Mouse (Mus musculus) mouse trophoblast stem cell (cell line): ENCODE results near the gene Zbtb5.
"Not testable (repeated sequence)": the region's sequence is repeated elsewhere in the genome, so short reads cannot be mapped to it uniquely, and the experiment has no call there.

Experiments used
- in situ Hi-C, 2 experiments: fragments of 300-500 bp; cut with MseI, MboI; formaldehyde crosslinking; loops; 2 replicates in 1 of 2; 3 replicates in 1 of 2; pipeline ENCODE4 v1.15.1; 2025

The Zbtb5 gene

DNA sequence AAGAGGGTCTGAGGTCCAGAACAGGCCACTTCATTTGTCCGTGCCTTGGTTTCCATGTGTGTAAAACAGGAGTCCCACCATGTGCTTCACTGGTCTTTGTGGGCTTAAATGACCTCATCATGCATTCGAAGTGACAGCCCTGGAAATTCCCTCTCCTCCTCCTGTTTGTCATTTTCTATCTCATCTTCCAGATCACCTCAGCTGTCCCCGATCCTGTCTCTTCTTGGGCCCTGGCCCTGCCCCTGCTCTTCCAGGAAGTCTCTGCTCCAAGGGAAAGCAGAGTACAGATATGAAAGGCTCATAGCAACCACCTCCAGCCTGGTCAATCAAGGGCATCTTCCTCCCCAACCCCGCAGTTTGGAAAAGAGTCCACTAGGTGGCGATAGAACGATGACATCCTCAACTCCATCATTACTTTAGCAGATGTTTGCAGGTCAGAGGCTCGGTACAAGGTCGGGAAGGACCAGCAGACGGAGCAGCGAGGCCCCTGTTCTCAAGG is 41.6 kb downstream of the Zbtb5 start:
- in situ Hi-C loops = no loop called here

DNA sequence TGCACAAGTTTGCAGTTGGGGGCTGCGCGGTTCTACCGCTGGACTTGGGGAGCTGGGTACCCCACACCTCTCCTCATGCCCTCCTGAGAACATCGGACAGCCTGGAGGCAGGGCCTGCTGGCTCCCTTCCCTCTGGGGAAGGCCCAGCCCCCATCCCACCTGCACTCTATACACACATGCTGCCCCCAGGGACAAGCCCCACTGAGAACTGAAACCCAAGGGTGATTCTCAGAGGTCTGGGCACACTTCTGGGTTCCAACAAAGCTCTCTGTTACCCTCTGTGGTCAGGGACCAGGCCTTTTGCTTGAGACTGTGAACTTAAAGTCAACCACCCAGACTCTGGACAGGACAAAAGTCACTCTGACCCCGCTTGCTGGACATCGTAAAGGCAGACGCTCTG is 42.2 kb downstream of the Zbtb5 start:
- in situ Hi-C loops = no loop called here

DNA sequence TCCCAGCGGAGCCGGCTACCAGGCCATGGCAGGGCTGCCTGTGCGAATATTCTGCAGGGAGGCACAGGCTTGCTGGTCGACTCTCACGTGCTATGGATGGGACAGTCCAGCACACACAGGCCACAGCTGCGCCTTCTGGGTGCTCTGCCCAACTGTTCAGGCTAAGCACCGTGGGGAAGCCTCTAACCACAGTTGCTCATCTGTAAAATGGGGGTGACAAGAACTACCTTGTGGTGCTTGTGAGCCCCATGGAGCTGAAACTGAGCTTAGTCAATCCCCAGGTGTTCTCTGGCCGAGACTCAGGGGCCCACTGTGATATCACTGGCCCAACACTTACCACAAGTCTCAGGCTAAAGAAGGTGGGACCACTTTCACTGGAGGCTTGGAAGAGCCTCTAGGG is 44.8 kb downstream of the Zbtb5 start:
- in situ Hi-C loops = no loop called here

DNA sequence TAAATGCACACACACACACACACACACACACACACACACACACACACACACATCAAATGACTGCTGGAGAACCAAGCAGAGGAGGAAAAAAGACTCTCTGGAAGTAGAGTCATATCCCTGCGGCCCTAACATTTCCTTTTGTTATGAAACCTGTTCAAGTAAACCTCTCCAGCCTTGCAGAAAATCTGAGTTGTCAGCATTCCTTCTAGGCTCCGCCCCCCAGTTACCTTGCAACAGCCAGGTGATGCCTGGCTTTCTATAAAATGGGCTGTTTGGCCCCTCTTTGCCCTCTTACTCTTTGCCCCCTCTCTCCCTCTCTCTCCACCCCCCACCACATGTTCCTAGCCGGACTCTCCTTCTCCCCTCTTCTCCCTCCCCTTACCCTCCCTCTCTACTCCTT is 46.5 kb downstream of the Zbtb5 start:
- in situ Hi-C loops = no loop called here

DNA sequence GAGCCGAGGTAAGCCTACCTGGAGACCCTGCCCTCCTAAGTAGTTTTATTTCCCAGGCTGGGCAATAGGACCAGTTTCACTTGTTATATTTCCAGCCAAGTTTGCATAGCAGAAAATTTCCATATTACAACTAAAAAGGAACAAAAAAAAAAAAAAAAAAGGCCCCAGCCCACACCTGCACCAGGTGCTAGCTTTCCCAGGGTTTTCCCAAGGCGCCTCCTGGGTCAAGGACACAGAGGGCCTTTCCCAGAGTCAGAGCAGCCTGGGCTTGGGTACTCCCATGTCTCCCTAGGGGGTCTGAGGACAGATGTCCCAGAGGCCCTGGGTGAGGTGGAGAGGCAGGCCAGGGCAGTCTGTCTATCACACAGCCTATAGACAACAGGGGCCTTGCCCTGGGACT is 47.0 kb downstream of the Zbtb5 start:
- in situ Hi-C loops = no loop called here

DNA sequence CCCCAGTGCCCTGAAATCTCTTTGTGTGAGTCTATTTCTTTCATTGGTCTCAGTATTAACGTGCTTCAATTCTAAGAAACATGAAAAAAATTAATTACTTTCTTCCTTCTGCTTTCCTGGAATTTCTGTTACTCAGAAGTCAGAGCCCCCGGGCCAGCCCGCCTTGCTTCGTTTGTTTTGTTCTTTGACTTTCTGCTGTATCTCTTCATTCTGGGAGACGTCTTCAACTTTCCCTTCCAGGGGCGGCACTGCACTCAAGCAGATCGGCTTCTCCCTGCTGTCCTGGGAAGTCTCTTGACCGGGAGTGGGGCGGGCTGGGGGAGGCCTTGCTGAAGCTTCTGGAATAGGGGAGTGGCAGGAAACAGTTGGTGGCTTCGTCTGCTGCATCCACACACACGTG is 49.1 kb downstream of the Zbtb5 start:
- in situ Hi-C loops = no loop called here

DNA sequence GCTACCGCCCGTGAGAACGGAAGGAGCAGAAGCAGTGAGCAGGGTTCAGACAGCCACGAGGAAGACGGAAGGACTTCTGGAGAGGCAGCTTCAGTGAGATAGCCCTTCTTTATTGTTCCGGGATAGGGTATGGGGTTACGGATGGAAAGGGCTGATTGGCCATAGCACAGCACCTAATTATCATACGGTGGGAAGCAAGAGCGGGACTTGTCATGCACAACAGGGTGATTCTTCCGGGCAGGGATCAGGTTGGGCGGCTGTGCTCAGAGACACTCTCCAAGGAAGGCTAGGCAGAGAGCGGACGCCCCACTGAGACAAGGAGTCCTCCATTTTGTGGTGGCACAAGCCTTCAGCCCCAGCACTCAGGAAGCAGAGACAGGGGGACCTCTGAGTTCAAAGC is 53.0 kb downstream of the Zbtb5 start:
- in situ Hi-C loops = no loop called here

DNA sequence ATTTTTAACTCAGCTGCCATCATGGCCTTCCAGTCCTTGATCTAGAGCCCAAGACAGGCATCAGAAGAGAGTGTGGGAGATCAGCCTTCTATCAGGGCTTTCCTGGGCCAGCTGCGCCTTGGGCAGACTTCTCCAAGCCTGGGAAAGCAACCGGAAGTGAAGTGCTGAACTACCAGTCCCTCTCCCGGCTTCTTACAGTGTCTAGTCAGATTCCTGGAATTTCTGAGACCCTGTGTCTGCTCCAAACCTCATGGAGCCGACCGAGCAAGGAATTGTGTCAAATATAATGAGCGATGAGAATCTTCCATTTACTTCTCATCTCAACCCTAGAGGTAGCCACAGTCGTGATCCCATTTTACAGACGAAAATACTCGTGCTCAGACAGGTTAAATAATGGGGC is 53.4 kb downstream of the Zbtb5 start:
- in situ Hi-C loops = no loop called here

DNA sequence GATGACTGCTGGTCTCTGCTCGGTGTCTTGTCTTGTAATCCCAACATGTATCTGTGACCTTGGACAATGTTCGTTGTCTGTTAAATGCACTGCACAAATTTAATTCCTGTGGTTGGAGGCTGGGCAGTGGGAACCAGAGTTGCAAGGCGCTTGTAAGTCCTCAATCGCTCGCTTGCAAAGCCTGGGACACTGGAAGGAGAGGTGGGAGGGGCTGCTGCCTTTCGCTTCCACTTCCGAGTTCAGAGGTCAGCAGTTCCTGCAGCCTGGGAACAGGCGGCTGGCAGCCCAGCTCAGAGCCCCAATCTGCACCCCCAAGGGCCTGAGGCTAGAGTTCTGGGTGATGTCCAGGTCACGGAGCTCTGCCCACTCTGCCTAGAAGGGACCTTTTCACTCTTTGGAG is 59.2 kb downstream of the Zbtb5 start:
- in situ Hi-C loops = no loop called here

DNA sequence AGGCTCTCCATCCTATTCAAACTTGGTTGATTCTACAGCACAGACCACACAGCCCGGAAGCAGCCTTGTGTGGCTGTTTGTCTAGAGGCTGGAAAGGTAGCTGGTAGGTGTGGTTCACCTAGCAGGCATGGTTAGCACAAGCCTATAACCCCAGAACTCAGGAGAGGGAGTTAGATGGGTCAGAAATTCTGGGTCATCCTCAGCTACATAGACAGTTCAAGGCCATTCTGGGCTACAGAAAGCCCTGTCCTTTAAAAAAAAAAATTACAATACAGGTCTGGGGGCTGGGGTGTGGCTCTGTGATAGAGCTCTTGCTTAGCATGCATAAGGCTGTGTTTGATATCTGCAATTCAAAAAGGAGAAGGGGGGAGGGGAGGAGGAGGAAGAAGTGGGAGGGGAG is 63.9 kb downstream of the Zbtb5 start:
- in situ Hi-C loops = no loop called here

DNA sequence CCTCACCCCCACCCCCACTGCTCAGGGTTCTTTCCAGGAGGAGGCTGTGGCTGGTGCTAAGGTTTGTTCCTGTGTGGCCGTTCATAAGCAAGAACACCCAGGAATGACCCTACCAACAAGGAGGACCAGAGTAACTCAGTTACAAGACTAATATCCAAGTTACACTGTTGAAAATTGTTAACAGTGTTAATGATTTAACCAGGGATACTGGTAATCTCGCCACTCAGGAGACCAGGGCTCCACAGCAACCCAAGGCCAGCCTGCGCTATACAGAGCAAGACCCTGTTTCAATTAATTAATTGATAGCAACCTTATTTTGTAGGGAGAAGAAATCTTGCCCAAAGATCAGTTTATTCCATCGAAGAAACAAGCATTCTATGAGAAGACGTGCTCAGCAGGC is 64.7 kb downstream of the Zbtb5 start:
- in situ Hi-C loops = no loop called here

DNA sequence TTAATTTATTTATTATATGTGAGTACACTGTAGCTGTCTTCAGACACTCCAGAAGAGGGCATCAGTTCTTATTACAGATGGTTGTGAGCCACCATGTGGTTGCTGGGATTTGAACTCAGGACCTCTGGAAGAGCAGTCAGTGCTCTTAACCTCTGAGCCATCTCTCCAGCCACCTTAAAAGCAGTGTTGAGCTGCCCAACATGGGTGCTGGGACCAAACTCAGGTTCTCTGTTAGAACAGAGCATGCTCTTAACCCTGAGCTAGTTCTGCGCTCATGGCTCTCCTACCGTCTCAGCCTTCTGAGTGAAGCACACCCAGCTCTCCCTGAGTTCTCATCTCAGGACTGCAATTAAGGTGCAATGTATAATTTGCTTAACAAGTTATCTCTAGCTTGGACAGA is 66.1 kb downstream of the Zbtb5 start:
- in situ Hi-C loops = not testable (repeated sequence)

DNA sequence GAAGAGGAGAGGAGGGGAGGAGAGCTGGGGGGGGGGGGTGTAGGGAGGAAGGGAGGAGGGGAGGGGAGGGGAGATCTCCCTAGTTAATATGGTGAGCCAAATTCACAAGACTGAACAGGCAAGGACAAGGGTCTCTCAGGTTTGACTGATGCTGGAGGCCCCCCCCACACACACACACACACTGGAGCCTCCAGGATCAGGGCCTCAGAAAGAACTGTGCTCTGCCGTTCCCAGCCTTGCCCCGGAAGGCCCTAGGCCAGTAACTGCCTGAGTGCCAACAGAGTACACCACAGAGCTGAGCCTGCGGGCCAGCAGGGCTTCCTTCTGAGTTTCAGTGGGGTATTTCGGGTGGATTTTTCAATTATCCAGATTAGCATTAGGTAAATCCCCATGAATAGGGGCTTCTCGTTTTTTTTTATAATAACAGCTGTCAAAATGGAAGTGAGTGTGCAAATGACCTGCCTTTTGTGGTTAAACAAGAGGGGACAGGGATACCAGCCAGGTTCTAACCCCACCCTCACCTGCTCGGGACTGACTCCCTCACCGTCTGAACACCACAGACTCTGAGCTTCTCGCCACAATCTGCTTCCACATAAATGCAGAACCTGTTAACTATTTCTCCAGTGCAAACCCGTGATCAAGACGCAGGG is 67.7 kb downstream of the Zbtb5 start:
- in situ Hi-C loops = no loop called here

DNA sequence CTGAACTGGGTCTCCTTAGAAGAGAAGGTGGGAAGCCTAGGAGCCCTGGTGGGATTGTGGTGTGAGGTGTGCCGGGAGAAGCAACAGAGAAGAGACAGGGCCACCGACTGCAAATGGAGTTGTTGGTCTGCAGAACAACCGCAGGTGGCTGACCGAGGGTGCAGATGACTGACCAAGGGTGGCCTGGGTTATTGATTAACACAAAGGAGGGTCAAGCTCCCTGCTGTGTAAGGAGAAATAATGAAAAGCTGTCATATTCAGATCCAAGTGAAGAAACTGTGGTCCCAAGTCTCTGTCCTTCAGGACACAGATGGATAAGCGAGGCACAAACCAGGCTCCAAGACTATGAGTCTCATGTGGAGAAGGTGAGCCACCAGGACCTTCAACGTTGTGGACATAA is 68.7 kb downstream of the Zbtb5 start:
- in situ Hi-C loops = no loop called here

DNA sequence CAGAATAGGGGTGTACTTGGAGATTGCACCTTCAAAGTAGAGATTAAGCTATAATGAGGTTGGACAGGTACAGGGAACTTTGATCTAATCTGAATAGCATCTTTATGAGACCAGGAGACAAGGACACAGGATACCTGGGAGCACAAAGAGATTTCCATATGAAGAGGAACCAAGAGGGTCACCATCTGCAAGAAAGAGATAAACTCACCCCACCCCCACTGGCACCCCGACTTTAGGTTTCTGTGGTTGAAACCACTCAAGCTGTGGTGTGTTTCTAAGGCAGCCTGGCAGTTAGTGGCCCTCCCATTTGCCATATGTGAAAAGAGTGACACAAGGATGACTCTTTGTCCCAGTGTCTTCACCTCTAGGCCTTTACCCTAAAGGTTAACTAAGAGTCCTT is 70.0 kb downstream of the Zbtb5 start:
- in situ Hi-C loops = no loop called here
